Mouse (Mus musculus) hindbrain, embryonic 15.5 days (tissue): Measurements from ENCODE around the gene Eva1a. TPM values are rescaled to one million over a fixed set of nuclear protein-coding genes. Genes with fewer than 3 reads are reported as not detected.

Source experiments
- ATAC-seq: fragments of 200-750 bp; cut with Nextera tagmentation; 2 replicates; pipeline ENCODE4 v1.8.0; 2017; ENCODE audit warnings: low read depth, moderate number of reproducible peaks, moderate TSS enrichment; ENCODE audit not compliant: low FRiP score
- H3K27ac ChIP-seq: fragments of 300-500 bp; sonication (generic); replicated peaks from 2 replicates; pipeline ENCODE4 v1.5.1; 2015; ENCODE audit warnings: mild to moderate bottlenecking, inconsistent platforms
- H3K27me3 ChIP-seq: fragments of 300-500 bp; sonication (generic); 2 replicates; pipeline ENCODE4 v1.6.1; 2015; ENCODE audit warnings: control low read depth, inconsistent platforms
- H3K36me3 ChIP-seq: fragments of 300-500 bp; sonication (generic); 2 replicates; pipeline ENCODE4 v1.6.1; 2015; ENCODE audit warnings: control low read depth, inconsistent platforms
- H3K4me1 ChIP-seq: fragments of 300-500 bp; sonication (generic); replicated peaks from 2 replicates; pipeline ENCODE4 v1.6.1; 2015; ENCODE audit warnings: control low read depth, inconsistent platforms
- H3K4me2 ChIP-seq: fragments of 300-500 bp; sonication (generic); 2 replicates; pipeline ENCODE4 v1.6.1; 2015; ENCODE audit warnings: moderate library complexity, mild to moderate bottlenecking, inconsistent platforms
- H3K4me3 ChIP-seq: fragments of 300-500 bp; sonication (generic); 2 replicates; pipeline ENCODE4 v1.5.1; 2015; ENCODE audit warnings: mild to moderate bottlenecking, inconsistent platforms
- H3K9ac ChIP-seq: fragments of 300-500 bp; sonication (generic); 2 replicates; pipeline ENCODE4 v1.6.1; 2015; ENCODE audit warnings: inconsistent platforms
- H3K9me3 ChIP-seq: fragments of 300-500 bp; sonication (generic); 2 replicates; pipeline ENCODE4 v1.6.1; 2016; ENCODE audit warnings: control low read depth, inconsistent platforms
- WGBS: fragments of 180-500 bp; shearing (Covaris S2); methylation state at CpG from one replicate; pipeline ENCODE4 v1.1.7; 2015; 5-methylcytosine and 5-hydroxymethylcytosine counted together
- polyA plus RNA-seq: library from polyadenylated mRNA; unstranded; fragments of >200 nt; fragmentation: Nextera tagmentation; extraction: Ambion mirVana; gene quantifications from 2 replicates; pipeline ENCODE4 v1.2.1, GENCODE M21; 2015

The Eva1a gene
- polyA plus RNA-seq, 1 experiment from 2014 or later, result 0.49 TPM

DNA sequence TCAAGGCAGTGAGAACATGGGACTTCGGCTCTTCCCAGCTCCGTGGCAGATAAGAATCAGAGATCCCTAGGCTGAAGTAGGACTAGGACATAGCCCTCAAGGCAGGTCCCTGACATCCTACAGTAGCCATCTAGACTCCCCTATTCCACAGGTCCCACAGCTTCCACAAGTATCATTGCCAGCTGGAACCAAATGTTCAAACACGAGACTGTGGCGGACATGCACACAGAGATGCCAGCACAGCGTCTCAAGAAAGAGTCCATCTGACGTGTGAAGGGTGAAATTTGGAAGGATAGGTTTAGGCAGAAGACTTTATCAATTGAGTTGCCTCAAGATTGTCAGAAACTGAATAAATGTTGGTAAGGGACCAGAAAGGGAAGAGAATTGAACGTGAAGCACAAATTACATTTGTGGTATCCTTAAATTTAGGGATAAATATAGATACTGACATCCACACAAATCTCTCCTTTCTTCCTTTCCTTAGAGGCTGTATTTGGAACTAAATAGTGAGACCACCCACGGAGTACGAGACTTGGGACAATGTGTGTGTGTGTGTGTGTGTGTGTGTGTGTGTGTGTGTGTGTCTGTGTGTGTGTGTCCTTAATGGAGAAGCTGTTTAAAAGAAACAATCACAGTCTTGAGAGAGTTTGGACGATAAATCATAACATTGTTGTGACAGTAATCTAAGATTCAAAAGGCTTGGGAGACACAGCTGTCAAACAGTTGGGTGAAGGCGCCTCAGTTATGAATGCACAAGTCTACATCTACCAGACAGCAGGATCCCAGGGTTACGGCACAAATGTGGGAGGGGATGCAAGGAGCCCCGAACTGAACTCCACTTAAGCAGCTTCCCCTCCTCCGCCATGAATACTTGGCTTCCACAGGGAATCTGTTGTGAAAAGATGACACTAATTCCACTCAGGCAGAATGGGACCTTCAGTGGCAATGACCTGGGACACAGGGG lies 71.6 kb downstream of the Eva1a start:
- ATAC-seq, result no peak
- Histone ChIP-seq H3K27me3 (no peaks in the 10 kb centered on the region), H3K9ac (no peak overlapping the region), H3K27ac (no peak overlapping the region), H3K4me3 (no peak overlapping the region), H3K9me3 (no peaks in the 10 kb centered on the region), H3K4me2 (no peak overlapping the region), H3K4me1 (no peaks in the 10 kb centered on the region), H3K36me3 (no peaks in the 10 kb centered on the region)
- WGBS, result 69% methylated on average over 14 of the region's 14 CpGs

DNA sequence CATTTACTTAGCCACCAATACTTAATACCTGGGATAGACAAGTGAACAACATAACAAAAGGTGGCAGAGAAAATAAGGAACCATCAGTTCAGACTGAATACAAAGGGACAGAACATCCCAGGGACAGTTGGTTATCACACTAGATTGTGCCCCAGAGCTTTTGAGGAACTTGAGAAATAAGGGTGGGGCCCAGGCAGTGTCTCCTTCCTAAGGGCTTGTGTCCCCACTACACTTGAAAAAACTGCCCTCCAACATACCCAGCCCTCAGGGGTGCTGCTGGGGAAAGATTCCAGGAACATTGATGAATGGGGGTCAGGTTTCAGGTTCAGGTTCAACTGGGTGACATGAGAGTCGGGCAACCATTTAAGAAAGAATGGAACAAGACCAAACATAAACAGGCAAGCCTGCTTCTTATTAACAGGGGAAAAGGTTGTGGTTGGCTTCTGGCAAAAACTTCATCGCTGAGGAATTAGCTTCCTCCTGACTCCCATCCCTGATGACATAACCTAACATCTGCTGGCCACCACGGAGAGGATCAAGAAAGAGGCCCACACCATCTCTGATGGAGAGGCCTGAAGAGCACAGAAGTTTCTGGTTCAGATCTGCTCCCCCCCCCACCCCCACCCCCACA lies 74.6 kb downstream of the Eva1a start:
- H3K4me2 ChIP-seq, result no peak overlapping the region
- 76% methylated on average over 3 of the region's 3 CpGs for WGBS
- no peak overlapping the region for H3K4me3 ChIP-seq
- no peaks in the 10 kb centered on the region for H3K9me3 ChIP-seq
- no peak overlapping the region for H3K9ac ChIP-seq
- no peak overlapping the region for H3K27ac ChIP-seq
- ATAC-seq, result no peak
- H3K27me3 ChIP-seq, result no peaks in the 10 kb centered on the region
- peaks cover 4% of the 10 kb centered on the region; the same call in 1 of the 2 replicates for H3K4me1 ChIP-seq
- no peaks in the 10 kb centered on the region for H3K36me3 ChIP-seq

DNA sequence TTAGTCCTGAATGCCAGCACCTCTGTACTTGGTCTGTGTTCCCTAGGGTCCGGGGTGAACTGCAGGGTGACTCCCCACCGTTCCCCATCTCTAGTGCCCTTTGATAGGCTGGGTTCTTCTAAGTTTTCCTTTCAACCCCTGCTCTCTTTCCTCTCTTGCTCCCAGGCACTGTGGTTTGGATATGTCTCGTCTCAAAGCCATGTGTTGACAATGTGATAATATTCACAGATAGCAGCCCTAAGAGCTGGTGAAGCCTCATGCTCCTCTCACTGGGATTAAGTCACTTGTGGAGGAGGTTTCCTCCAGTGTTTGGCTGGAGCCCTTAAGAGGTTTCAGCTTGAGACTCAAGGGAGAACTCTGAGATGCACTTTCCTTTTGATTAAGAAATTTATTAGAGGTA lies 75.3 kb downstream of the Eva1a start:
- no peak overlapping the region for H3K4me3 ChIP-seq
- H3K4me1 ChIP-seq, result peaks cover 4% of the 10 kb centered on the region; the same call in 1 of the 2 replicates
- H3K27ac ChIP-seq, result no peak overlapping the region
- no peaks in the 10 kb centered on the region for H3K27me3 ChIP-seq
- no peak for ATAC-seq
- H3K4me2 ChIP-seq, result no peak overlapping the region
- 83% methylated on average over 3 of the region's 3 CpGs for WGBS
- no peak overlapping the region for H3K9ac ChIP-seq
- no peaks in the 10 kb centered on the region for H3K36me3 ChIP-seq
- no peaks in the 10 kb centered on the region for H3K9me3 ChIP-seq

DNA sequence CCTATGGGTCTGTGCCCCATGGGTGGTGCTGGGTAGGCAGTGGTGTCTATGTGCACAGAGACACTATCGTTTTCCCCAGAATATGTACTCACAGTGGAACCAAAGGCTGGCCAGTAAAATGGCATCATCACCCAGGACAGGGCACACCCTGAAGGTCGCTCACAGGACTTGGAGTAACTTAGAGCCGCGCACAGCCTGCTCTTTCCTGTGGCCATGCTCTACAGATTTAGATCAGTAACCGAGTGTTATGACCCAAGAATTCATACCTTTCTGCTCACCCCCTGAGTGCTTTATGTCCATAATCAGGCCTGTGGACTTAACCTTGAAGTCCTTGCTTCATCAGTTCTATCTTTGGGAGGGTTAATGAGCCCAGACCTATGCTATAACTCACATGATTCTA lies 77.0 kb downstream of the Eva1a start:
- Histone ChIP-seq H3K27ac (no peak overlapping the region), H3K4me2 (no peak overlapping the region), H3K9me3 (no peaks in the 10 kb centered on the region), H3K4me3 (no peak overlapping the region), H3K9ac (no peak overlapping the region), H3K27me3 (no peaks in the 10 kb centered on the region; the same call in 1 of the 2 replicates), H3K36me3 (no peaks in the 10 kb centered on the region), H3K4me1 (peaks cover 4% of the 10 kb centered on the region; the same call in 1 of the 2 replicates)
- WGBS, result 89% methylated on average over 5 of the region's 5 CpGs
- ATAC-seq, result no peak

DNA sequence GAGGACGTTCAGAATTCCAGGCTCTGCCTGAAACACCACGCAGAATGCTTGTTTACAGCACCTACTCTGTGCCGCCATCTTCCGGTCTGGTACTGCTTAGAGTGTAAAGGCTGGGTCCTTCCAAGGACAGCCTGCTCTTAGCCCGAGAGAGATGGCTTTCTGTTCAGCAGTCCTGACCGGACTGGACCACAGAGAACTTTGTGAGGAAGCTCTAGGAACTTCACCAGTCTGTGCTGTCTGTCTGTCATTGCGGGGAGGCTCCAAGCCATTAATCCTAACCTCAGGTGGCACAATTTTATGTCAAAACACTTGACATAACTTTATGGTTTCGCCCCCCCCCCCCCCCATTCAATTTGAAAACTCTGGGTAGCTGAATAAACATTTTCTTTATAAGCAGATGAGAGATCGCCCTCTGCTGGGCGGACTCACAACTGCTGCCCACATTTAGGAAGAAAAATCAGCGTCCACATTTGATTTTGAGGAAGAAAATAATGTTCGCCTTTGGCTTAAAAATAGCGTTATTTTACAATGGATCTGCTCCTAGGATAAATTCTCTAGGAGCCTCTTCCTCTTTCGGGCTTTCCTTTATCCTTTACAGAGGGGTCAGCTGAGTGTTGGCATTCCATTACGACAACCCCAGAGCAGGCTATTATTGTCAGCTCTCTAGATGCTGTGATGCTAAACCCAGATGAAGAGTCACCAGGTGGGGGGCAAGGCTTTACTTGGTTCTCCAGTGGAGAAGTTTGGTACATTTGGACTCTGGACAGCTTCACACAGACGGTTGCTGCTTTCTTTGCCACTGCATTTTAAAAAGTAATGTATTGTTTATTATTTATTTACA lies 78.7 kb downstream of the Eva1a start:
- 0 out of 2 replicates have a peak overlapping the region, but pooled peaks have one; percentile 11 for H3K4me3 ChIP-seq
- 26% methylated on average over 16 of the region's 16 CpGs for WGBS
- 0 out of 2 replicates have a peak, but pooled peaks have one; percentile 59 for ATAC-seq

DNA sequence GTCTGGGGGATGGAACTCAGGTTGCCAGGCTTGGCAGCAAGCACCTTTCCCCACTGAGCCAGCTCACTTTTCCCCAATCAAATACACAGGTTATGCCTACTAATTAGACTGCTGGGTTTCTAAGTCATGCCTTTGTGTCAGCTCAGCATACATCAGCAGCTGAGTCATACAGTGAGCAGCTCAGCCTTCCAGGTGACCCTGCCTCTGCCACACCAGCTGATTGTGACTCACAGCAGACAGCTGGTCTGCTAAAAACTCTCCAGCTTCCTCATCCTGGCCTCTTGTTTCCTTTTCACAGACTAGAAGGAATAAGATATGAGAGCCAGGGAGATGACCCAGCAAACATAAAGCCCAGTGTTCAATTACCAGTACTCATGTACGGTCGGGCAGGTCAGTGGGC lies 84.3 kb downstream of the Eva1a start:
- H3K4me2 ChIP-seq, result no peak overlapping the region
- 95% methylated on average over 2 of the region's 2 CpGs for WGBS
- H3K4me1 ChIP-seq, result peaks cover 4% of the 10 kb centered on the region; the same call in 1 of the 2 replicates
- no peaks in the 10 kb centered on the region for H3K36me3 ChIP-seq
- H3K9me3 ChIP-seq, result no peaks in the 10 kb centered on the region
- no peaks in the 10 kb centered on the region; the same call in 1 of the 2 replicates for H3K27me3 ChIP-seq
- H3K4me3 ChIP-seq, result no peak overlapping the region
- no peak for ATAC-seq
- H3K27ac ChIP-seq, result no peak overlapping the region
- no peak overlapping the region for H3K9ac ChIP-seq

More for the DNA sequence above, 78.7 kb downstream of the Eva1a start:
- H3K36me3 ChIP-seq, result no peaks in the 10 kb centered on the region
- peak overlapping the region; percentile 25; the same call in 1 of the 2 replicates for H3K9ac ChIP-seq
- peak overlapping the region; percentile 45 for H3K4me2 ChIP-seq
- H3K27me3 ChIP-seq, result no peaks in the 10 kb centered on the region; the same call in 1 of the 2 replicates
- no peak overlapping the region for H3K27ac ChIP-seq
- H3K4me1 ChIP-seq, result peaks cover 4% of the 10 kb centered on the region; the same call in 1 of the 2 replicates
- H3K9me3 ChIP-seq, result no peaks in the 10 kb centered on the region

DNA sequence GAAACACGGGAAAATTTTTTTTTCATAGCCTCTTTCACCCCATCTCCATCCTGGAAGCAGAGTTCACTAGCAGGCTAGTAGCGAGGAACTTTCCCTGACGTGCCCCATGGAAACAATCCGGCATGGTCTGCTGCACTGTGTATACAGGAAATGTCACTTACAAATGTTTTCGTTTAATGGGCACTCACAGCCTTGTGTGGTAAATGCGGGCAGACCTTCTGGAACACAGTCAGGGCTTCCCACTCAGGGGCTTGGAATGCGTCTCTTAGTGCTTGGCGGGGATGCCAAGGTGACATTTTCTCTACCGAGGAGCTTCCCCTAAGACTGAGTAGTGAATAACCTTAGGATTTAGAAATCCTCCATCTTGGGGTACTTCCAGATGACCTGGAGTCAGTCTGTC lies 87.0 kb downstream of the Eva1a start:
- H3K4me3 ChIP-seq, result no peak overlapping the region
- H3K36me3 ChIP-seq, result no peaks in the 10 kb centered on the region

DNA sequence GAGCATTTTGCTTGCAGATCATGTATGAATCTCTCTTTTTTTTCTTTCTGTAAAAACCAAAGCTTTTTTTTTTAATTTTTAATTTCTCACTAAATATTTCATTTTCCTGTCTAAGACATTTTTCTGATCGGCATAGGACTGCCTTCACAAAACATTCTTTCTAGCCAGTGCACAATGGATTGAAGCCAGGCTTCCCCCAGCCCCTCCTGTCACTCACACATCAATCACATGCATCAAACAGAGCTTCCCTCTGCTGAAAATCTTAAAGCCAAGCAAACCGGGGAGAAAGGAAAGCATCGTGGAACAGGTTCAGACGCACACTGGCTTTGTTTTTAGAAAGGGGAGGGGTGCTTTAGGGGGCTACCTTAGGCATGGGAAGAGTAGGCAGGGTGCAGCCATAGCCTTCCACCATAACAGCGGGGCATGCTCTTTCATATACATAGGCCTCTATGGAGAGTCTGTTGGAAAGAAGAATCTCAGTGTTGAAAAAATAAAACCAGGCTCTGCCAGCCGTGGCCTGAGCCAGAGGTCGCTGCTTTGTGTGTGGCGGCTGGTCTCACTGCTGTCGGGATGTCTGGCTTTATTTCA lies 88.9 kb downstream of the Eva1a start:
- WGBS, result 53% methylated on average over 9 of the region's 9 CpGs
- Histone ChIP-seq H3K27ac (no peak overlapping the region), H3K9ac (no peak overlapping the region), H3K4me3 (no peak overlapping the region), H3K27me3 (no peaks in the 10 kb centered on the region), H3K9me3 (no peaks in the 10 kb centered on the region), H3K4me2 (no peak overlapping the region), H3K36me3 (no peaks in the 10 kb centered on the region), H3K4me1 (peaks cover 4% of the 10 kb centered on the region; the same call in 1 of the 2 replicates)
- no peak for ATAC-seq

More for the DNA sequence above, 87.0 kb downstream of the Eva1a start:
- Histone ChIP-seq H3K4me2 (no peak overlapping the region), H3K9ac (no peak overlapping the region), H3K27ac (no peak overlapping the region), H3K27me3 (no peaks in the 10 kb centered on the region), H3K4me1 (peaks cover 4% of the 10 kb centered on the region; the same call in 1 of the 2 replicates), H3K9me3 (no peaks in the 10 kb centered on the region)
- WGBS, result 75% methylated on average over 9 of the region's 9 CpGs
- no peak for ATAC-seq

DNA sequence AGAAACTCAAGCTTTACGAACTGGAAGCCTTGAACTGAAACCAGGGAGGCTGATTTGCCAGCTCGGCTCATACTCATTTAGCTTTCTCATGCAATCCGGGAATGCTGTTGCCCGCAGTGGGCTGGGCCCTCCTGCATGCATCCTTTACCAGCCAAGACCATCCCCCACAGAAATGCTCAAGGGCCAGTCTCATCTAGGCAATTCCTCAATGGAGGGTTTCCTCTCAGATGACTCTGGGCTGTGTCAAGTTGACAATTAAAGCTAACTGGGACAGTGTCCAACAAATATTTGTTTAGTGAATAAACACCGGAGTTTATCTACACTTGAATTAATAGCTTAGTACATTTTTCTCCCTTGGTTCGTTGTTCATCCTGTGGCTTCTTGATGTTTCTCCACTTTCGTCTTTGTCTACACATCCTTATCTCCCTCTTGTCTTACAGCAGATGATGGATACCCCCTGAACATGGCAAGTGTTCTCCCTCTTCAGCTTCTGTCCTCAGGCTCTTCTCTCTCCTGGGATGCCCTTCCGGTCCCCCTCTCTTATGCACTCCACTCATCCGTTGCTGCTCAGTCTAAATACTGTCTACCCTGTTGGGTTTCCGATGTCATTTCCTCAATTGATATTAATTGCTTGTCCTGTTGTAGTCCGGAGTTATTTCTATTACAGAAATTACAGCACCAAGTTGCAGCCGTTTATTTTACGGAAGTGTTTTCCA lies 92.2 kb downstream of the Eva1a start:
- H3K27me3 ChIP-seq, result no peaks in the 10 kb centered on the region
- H3K27ac ChIP-seq, result no peak overlapping the region
- 58% methylated on average over 13 of the region's 13 CpGs for WGBS
- H3K4me1 ChIP-seq, result peaks cover 4% of the 10 kb centered on the region; the same call in 1 of the 2 replicates
- H3K4me2 ChIP-seq, result no peak overlapping the region
- H3K36me3 ChIP-seq, result no peaks in the 10 kb centered on the region
- no peak overlapping the region for H3K4me3 ChIP-seq
- no peak overlapping the region for H3K9ac ChIP-seq
- ATAC-seq, result no peak
- no peaks in the 10 kb centered on the region for H3K9me3 ChIP-seq

DNA sequence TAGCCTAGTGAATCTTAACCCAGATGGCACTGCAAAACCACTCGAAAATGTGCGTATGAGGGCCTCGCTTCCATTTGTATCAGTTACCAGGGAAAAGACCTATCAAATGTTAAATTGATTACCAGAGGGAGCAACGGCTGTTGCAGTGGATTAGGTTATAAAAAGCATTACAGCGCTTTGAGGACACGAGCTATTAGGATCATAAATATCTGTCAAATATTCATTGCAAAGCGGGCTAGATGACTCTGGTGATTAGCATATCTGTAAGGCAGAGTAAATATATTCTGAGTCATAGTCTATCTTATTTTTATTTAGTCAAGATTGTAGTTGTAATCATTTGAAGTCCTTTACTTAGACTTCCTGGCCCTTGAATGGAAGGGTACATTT lies 92.7 kb downstream of the Eva1a start:
- Histone ChIP-seq H3K4me1 (peaks cover 4% of the 10 kb centered on the region; the same call in 1 of the 2 replicates), H3K9me3 (no peaks in the 10 kb centered on the region), H3K27me3 (no peaks in the 10 kb centered on the region), H3K4me3 (no peak overlapping the region), H3K4me2 (no peak overlapping the region), H3K9ac (no peak overlapping the region), H3K27ac (no peak overlapping the region), H3K36me3 (no peaks in the 10 kb centered on the region)
- ATAC-seq, result no peak
- 48% methylated on average over 7 of the region's 7 CpGs for WGBS
